Mouse (Mus musculus) erythroid progenitor cell, adult 5-6 weeks (primary cell): ENCODE measurements around the gene L3hypdh. TPM values are rescaled to one million over a fixed set of nuclear protein-coding genes. Genes with fewer than 3 reads are reported as not detected.
"Not testable (repeated sequence)": the region's sequence is repeated elsewhere in the genome, so short reads cannot be mapped to it uniquely, and the experiment has no call there.

ENCODE experiments used
- ATAC-seq: replicated peaks from 2 replicates; pipeline ENCODE4 v1.8.0; 2016; ENCODE audit warnings: moderate number of reproducible peaks, mild to moderate bottlenecking, moderate TSS enrichment, inconsistent platforms; ENCODE audit not compliant: poor library complexity, low FRiP score, severe bottlenecking
- total RNA-seq, 2 experiments: library from RNA; stranded (forward) in 1 of 2; stranded (reverse) in 1 of 2; fragments of 150-400 nt in 1 of 2; fragments of 186-747, 209-891 nt in 1 of 2; gene quantifications; 2 replicates each; pipeline versions ENCODE4 v1.2.3 to v1.2.4; 2015 to 2017; ENCODE audit warnings: low replicate concordance in 2 of 2

Gene L3hypdh
- total RNA-seq, 2 experiments from 2014 or later, result not detected

DNA sequence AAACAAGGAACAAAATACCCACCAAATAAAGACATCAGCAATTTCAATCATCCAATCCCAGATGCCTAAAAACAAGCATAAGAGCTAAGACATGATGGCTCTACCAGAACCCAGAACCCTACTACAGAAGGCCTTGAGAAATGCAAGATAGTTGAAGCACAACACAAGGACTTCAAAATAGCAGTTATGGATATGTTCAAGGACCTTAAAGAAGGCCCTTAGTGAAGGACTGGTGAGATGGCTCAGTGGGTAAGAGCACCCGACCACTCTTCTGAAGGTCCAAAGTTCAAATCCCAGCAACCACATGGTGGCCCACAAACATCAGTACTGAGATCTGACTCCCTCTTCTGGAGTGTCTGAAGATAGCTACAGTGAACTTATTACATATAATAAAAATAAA, 27.5 kb downstream of the L3hypdh start:
- ATAC-seq, result no peak

DNA sequence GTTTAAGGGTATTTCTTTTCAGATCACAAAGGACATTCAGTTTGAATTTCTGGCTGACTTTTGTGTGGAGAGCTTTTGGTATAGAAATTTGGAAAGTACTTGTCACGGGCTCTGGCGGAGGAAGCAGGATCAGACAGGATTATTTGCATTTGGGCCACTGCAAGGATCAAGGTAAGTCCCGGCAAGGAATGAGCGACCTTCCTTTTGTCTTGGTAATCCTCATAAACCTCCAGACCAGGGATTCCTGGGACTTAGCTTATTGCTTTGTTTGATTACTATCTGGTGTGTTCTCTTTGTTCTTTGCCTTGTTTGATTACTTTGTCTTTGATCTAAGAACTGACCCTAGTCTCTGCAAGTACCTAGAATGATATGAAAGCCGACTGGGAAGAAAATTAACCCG, 31.4 kb downstream of the L3hypdh start:
- no peak for ATAC-seq

DNA sequence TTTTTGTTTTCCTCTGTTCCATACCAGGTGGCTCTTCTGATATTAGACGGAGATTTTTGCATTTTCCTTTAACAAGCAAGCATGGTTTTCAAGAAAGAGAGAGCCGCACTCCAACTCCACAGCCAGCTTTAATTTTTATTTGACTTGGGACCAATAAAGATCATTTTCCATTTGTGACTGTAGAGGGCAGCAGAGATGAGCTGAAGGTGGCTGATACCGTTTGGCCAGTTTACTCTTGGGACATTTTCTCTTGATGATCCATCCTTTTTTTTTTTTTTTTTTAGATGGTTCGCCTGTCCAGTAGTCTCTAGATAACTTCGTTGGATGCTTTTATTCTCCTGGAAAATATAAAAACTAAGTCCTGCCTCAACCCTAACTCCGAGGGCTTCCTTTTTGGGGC, 31.9 kb downstream of the L3hypdh start:
- no peak for ATAC-seq

DNA sequence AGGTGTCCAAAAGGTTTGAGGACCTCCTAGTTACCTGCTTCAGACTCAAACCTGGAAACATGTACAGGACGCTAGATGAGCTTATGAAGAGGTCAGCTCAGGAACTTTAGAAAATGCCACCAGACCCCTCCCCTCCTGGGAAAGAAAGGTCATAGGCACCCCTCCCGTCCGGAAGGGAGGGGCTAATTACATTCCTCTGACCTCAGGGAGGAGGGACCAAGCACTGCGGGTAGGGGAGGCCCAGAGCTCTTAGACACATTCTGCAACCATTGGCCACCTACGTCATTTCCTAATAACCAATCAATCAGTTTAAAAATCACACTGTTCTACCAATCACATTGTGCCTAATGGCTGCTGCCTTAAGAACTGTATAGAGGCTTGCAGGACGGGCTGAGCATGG, 32.7 kb downstream of the L3hypdh start:
- no peak for ATAC-seq

DNA sequence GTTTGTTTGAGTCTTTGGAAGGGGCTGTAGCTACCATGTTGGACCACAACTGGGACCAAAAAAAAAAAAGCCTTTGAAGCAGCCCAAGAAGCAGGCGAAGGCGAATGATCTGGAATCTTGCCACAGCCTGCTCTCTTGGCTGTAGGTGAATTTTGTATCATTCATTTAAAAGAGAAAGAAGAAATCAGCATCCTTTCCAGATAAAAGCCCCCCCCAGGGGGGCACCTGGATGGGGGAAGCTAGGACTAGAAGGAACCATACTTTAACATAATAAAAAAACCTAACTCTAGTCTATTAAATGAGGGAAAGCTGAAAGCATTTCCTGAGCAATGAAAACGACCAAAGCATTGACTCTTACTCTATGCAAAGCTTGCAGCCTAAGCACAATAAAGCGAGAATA, 34.4 kb downstream of the L3hypdh start:
- no peak for ATAC-seq

DNA sequence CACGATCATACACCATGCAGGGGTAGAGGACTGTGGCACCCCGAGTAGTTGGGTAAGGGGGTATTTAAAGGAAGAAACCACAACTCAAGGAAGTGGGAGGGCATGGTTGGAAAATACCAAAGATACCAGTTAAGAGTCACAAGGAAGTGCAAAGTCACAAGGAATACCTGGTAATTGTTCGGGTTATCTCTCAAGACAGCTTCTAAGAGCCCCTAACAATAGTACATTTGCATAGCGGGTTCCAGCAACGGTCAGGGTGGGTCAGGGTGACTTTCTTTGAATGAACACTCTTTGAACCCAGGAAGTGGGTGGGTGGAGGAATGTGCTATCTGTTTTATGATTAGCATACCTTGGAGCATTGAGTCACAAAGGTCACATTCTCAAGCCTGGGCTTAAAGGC, 35.1 kb downstream of the L3hypdh start:
- ATAC-seq, result not testable (repeated sequence)

DNA sequence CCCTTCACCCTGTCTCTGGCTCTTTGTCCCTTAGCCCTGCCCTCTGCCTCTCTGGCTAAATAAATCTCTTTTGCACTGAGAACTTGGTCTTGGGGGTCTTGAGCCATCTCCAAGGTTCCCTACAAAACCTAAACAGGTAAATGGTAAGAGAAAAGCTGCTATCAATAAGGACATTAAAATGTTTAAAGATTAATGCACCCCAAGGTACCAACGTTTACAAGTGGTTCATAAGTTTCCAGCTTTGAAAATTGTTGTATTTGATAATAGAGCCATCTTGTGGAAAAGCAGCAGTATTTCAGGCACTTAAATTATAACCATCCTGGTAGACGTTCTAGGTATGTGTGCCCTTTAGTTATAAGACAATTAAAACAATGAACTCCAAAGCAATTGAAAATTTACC, 37.7 kb downstream of the L3hypdh start:
- no peak for ATAC-seq

DNA sequence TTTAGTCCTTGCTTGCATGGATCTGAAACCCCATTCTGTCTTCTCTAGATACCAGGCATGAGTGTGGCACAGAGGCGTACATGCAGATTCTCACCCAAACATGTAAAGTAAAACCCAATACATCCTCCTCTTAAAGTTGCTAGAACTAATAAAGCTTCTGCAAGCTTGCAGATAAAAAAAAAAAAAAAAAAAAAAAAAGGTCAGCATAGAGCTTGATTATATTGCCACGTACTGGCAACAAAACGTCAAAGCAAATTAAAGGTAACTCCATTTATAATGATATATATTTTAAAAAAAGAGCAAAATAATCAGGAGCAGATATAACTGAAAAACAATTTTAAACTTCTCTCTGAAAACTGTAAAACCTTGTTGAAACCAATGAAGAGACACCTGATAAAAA, 44.0 kb downstream of the L3hypdh start:
- no peak for ATAC-seq

DNA sequence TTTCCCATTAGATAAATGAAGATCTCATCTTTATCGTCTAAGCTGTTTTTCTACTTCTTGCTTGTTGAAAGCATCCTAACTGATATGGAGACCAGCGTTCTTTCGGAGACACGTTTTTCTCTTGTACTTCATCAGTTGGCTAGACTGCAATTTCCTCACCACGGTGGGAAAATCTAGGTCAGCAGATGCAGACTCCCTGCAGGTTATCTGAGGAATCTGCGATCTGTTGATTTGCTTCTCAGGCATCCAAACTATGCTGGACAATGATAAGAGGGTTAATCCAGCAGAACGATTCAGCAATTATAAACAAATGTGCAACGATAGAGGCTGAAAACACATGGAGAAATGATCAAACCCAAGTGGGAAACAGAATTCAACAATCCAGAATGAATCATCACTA, 45.7 kb downstream of the L3hypdh start:
- no peak for ATAC-seq

DNA sequence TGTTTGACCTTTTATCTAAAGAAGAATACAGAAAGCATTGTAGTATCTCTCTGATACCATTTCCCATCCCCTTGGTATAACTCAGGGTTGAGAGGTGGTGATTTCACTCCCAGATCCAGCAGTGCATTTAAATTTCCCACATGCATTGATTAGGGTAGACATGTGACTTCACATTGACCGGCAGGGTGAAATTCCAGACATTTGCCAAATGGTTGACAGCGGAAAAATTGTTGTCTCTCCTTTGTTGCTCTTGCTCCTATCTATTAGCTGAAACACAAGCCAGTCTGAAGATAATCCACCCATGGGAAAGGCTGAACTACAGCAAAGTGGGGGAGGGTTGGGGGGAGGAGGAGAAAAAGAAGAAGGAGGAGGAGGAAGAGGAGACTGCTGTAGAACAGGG, 46.4 kb downstream of the L3hypdh start:
- ATAC-seq, result no peak

DNA sequence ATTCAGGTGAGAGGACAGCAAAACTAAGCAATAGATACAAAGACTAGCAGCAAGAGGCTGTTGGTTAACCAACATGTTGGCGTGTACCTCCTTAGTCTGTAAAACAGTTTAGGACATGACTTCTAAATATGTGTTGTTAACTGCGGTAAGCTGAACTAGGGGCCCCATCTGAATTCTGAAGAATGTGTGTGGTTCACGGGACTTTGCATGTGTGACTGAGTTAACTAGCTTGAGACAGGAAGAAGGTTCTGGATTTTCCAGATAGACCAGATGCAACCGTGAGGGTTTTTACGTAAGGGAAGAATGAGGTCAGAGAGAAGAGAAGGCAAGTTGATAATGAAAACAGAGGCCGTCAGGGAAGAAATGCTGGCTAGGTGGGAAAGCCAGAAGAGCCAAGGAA, 48.2 kb downstream of the L3hypdh start:
- ATAC-seq, result no peak

DNA sequence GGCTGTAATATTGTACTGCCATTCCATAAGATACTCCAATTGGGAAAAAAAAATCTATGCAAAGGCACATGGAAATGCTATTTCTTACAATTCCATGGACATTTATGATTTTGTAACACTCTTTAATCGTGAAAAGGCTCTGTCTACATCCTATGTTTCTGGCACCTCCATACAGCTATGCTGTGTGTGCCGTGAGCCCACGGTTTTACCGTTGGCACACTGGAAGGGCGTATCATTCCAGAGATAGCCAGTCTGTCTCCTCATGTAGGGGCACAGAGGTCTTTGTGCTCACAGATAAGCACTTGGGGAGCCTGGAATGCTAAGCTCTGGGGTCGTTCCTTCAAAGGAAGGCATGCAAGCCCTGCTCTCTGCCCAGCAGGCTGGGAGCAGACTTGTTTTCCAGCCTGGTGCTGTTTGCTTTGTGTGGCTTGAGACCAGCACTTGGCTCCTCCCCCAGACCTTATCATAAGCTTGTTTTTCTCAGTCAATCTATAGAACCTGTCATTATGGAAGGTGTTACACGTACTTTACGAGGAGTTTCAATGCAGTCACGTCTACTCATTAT, 49.1 kb downstream of the L3hypdh start:
- no peak for ATAC-seq

DNA sequence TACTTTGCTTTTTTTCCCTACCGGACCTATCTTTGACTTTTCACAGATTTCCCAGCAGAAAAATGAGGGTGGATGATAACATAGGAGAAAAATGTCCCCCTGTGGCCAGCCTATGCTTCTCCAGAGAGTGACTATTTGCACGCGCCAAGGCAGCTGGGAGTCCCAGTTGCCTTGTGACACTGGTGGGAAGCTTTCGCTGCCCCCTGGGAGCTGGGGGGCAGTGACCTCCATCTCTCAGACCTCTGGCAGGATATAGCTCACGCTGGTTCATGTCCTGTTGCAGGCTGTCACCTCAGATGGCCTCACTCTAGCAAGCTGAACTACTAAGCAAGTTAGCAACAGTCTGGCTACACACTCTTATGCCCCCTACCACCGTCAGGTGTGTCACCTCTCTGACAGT, 53.4 kb downstream of the L3hypdh start:
- no peak for ATAC-seq

DNA sequence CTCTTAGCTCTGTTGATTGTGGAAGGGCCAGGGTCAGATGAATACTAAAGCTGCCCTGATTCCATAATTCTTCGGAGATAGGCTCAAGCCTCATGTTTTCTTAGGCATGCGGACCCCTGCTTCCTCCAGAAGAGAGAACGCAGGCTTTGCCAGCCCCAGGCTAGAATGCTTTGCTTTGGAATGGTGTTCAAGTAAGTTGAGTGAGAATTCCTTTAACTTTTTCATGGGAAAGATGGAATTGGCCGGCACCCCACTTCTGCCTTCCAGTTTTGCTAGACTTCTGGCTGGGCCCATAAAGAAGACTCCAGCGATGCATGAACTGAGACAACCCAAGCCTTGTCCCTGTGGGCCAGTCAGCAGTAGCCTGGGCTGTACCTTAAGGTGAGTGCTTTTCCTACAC, 54.1 kb downstream of the L3hypdh start:
- ATAC-seq, result no peak

DNA sequence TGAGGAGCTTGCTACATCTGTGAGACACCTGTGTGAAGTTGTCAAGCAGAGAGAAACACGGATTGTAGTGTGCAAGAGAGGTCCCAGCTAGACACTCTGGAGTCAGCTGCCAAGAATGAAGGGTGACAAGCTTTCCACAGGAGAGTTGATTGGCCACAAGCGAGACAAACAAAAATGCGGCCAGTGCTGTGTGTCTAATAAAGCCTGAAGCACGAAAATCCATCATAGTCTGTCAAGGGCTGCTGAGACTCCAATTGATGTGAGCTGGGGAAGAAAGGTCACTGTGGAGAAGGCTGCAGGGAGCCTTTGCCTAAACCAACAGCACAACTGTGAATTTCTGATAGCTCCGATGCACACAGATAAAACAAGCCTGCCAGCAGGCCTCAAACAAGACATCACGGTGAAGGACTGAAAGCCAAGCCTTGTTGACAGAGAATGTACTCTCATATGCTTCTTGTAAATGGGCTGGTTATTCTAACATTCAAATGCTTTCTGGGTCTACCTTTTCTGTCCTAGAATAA, 59.9 kb downstream of the L3hypdh start:
- ATAC-seq, result no peak

DNA sequence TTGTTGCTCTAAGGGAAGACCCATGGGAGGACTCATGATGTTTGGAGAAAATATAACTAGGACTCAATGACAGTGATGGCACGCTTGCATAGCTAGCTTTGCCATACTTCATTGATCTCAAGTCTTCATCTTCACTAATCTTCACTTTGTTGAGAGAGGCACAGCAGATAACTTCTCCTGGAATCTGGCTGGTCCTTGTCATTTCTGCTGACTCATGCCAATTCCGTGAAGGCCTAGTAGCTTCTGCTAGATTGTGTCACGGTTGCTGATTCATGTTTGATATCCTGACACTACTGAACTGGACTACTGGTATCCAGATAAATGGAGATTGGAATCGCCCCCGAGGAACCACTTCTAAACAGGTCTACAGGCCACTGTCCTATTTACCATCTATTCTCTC, 61.7 kb downstream of the L3hypdh start:
- no peak for ATAC-seq

Other genes with a start within 250 kb of the L3hypdh start
- gene Gpr135, start 14.3 kb downstream of the L3hypdh start, total RNA-seq (2015; ENCODE audit: low replicate concordance), result not detected in 2 replicates
- not detected in 2 replicates for gene Gpr135, start 14.3 kb downstream of the L3hypdh start, total RNA-seq (2017; ENCODE audit: low replicate concordance)
- gene Jkamp, start 150 bp upstream of the L3hypdh start, total RNA-seq (2015; ENCODE audit: low replicate concordance), result 2.9 and 13.0 TPM in 2 replicates
- gene Jkamp, start 150 bp upstream of the L3hypdh start, total RNA-seq (2017; ENCODE audit: low replicate concordance), result 0.90 and 6.1 TPM in 2 replicates
- gene Ccdc175, start 99.6 kb upstream of the L3hypdh start, total RNA-seq (2015; ENCODE audit: low replicate concordance), result not detected in 2 replicates
- gene Ccdc175, start 99.6 kb upstream of the L3hypdh start, total RNA-seq (2017; ENCODE audit: low replicate concordance), result not detected in 2 replicates